Mouse (Mus musculus): ENCODE data around the gene Rab3il1. TPM values are rescaled to one million over a fixed set of nuclear protein-coding genes. Genes with fewer than 3 reads are reported as not detected.
A peak's percentile ranks its signal among the peaks of the same experiment; 100 is the strongest.

Gene Rab3il1
- polyA plus RNA-seq, 1 experiment from 2014 or later, result 38.1 TPM

- peak within 1 kb of the TSS; percentile 95 for H3K4me2 ChIP-seq (ENCODE audit: low read depth, low read length)
- H3K4me3 ChIP-seq (replicated peaks; ENCODE audit: low read length), result peak within 1 kb of the TSS; percentile 73
- peak; percentile 93 for ATAC-seq (ENCODE audit: insufficient read depth, low FRiP score)
- no peaks in the 10 kb centered on the region for H3K9me3 ChIP-seq (replicated peaks; ENCODE audit: control insufficient read depth, low read length)
- H3K27ac ChIP-seq (ENCODE audit: low read length), result peak within 1 kb of the TSS; percentile 78
- H3K36me3 ChIP-seq (ENCODE audit: control insufficient read depth, insufficient read depth, low read length), result no peaks in the 10 kb centered on the region
- under 1% methylated on average over 63 of the region's 69 CpGs for WGBS
- peaks cover 42% of the 10 kb centered on the region for H3K4me1 ChIP-seq (ENCODE audit: control insufficient read depth, insufficient read depth, low read length)
- H3K27me3 ChIP-seq (ENCODE audit: control insufficient read depth, insufficient read depth, low read length), result no peaks in the 10 kb centered on the region
- peak within 1 kb of the TSS; percentile 77 for H3K9ac ChIP-seq (ENCODE audit: low read length)
Measured at GRCm38 (mm10) chr19:10041388-10042148, 40.1 kb downstream of the Rab3il1 start, which contains the start of gene Fads3. Gene Fads3 (plus strand): TSS chr19:10041569.

GRCm38 (mm10) chr19:10042232-10042631 is 40.8 kb downstream of the Rab3il1 start:
- peaks cover 46% of the 10 kb centered on the region for H3K4me1 ChIP-seq (ENCODE audit: control insufficient read depth, insufficient read depth, low read length)
- H3K9ac ChIP-seq (ENCODE audit: low read length), result peak overlapping the region; percentile 77
- WGBS, result 32% methylated on average over 6 of the region's 6 CpGs
- peak overlapping the region; percentile 95 for H3K4me2 ChIP-seq (ENCODE audit: low read depth, low read length)
- no peaks in the 10 kb centered on the region for H3K36me3 ChIP-seq (ENCODE audit: control insufficient read depth, insufficient read depth, low read length)
- no peaks in the 10 kb centered on the region for H3K27me3 ChIP-seq (ENCODE audit: control insufficient read depth, insufficient read depth, low read length)
- H3K4me3 ChIP-seq (replicated peaks; ENCODE audit: low read length), result peak overlapping the region; percentile 73
- peak; percentile 19; the same call in 1 of the 2 replicates for ATAC-seq (ENCODE audit: insufficient read depth, low FRiP score)
- H3K27ac ChIP-seq (ENCODE audit: low read length), result peak overlapping the region; percentile 78
- no peaks in the 10 kb centered on the region for H3K9me3 ChIP-seq (replicated peaks; ENCODE audit: control insufficient read depth, low read length)

- 70% methylated on average over 4 of the region's 4 CpGs for WGBS
- H3K4me1 ChIP-seq (ENCODE audit: control insufficient read depth, insufficient read depth, low read length), result peaks cover 48% of the 10 kb centered on the region
- H3K4me2 ChIP-seq (ENCODE audit: low read depth, low read length), result peak overlapping the region; percentile 95
- H3K36me3 ChIP-seq (ENCODE audit: control insufficient read depth, insufficient read depth, low read length), result no peaks in the 10 kb centered on the region
- no peaks in the 10 kb centered on the region for H3K27me3 ChIP-seq (ENCODE audit: control insufficient read depth, insufficient read depth, low read length)
- ATAC-seq (ENCODE audit: insufficient read depth, low FRiP score), result no peak
- H3K27ac ChIP-seq (ENCODE audit: low read length), result no peak overlapping the region
- peak overlapping the region; percentile 73 for H3K4me3 ChIP-seq (replicated peaks; ENCODE audit: low read length)
- H3K9me3 ChIP-seq (replicated peaks; ENCODE audit: control insufficient read depth, low read length), result no peaks in the 10 kb centered on the region
- no peak overlapping the region for H3K9ac ChIP-seq (ENCODE audit: low read length)
Measured at GRCm38 (mm10) chr19:10042816-10043215, 41.3 kb downstream of the Rab3il1 start.

GRCm38 (mm10) chr19:10043643-10044042 is 42.2 kb downstream of the Rab3il1 start:
- no peak overlapping the region for H3K9ac ChIP-seq (ENCODE audit: low read length)
- no peaks in the 10 kb centered on the region for H3K36me3 ChIP-seq (ENCODE audit: control insufficient read depth, insufficient read depth, low read length)
- H3K27me3 ChIP-seq (ENCODE audit: control insufficient read depth, insufficient read depth, low read length), result no peaks in the 10 kb centered on the region
- no peak overlapping the region for H3K4me3 ChIP-seq (replicated peaks; ENCODE audit: low read length)
- ATAC-seq (ENCODE audit: insufficient read depth, low FRiP score), result no peak
- H3K27ac ChIP-seq (ENCODE audit: low read length), result no peak overlapping the region
- peak overlapping the region; percentile 95; the same call in 1 of the 2 replicates for H3K4me2 ChIP-seq (ENCODE audit: low read depth, low read length)
- H3K9me3 ChIP-seq (replicated peaks; ENCODE audit: control insufficient read depth, low read length), result no peaks in the 10 kb centered on the region
- peaks cover 45% of the 10 kb centered on the region for H3K4me1 ChIP-seq (ENCODE audit: control insufficient read depth, insufficient read depth, low read length)

- Histone ChIP-seq H3K27ac (ENCODE audit: low read length) (no peak overlapping the region), H3K9me3 (replicated peaks; ENCODE audit: control insufficient read depth, low read length) (no peaks in the 10 kb centered on the region), H3K4me2 (ENCODE audit: low read depth, low read length) (no peak overlapping the region), H3K9ac (ENCODE audit: low read length) (no peak overlapping the region), H3K27me3 (ENCODE audit: control insufficient read depth, insufficient read depth, low read length) (no peaks in the 10 kb centered on the region), H3K4me3 (replicated peaks; ENCODE audit: low read length) (no peak overlapping the region), H3K4me1 (ENCODE audit: control insufficient read depth, insufficient read depth, low read length) (peaks cover 41% of the 10 kb centered on the region), H3K36me3 (ENCODE audit: control insufficient read depth, insufficient read depth, low read length) (no peaks in the 10 kb centered on the region)
- WGBS, result 75% methylated on average over 2 of the region's 2 CpGs
- ATAC-seq (ENCODE audit: insufficient read depth, low FRiP score), result no peak
Measured at GRCm38 (mm10) chr19:10045707-10046106, 44.2 kb downstream of the Rab3il1 start.

GRCm38 (mm10) chr19:10046346-10046745 is 44.9 kb downstream of the Rab3il1 start:
- no peak overlapping the region for H3K27ac ChIP-seq (ENCODE audit: low read length)
- 62% methylated on average over 4 of the region's 4 CpGs for WGBS
- no peaks in the 10 kb centered on the region for H3K36me3 ChIP-seq (ENCODE audit: control insufficient read depth, insufficient read depth, low read length)
- no peaks in the 10 kb centered on the region for H3K9me3 ChIP-seq (replicated peaks; ENCODE audit: control insufficient read depth, low read length)
- H3K9ac ChIP-seq (ENCODE audit: low read length), result peak overlapping the region; percentile 51; the same call in 1 of the 2 replicates
- ATAC-seq (ENCODE audit: insufficient read depth, low FRiP score), result no peak
- H3K27me3 ChIP-seq (ENCODE audit: control insufficient read depth, insufficient read depth, low read length), result no peaks in the 10 kb centered on the region
- H3K4me2 ChIP-seq (ENCODE audit: low read depth, low read length), result no peak overlapping the region
- peaks cover 36% of the 10 kb centered on the region for H3K4me1 ChIP-seq (ENCODE audit: control insufficient read depth, insufficient read depth, low read length)
- no peak overlapping the region for H3K4me3 ChIP-seq (replicated peaks; ENCODE audit: low read length)

GRCm38 (mm10) chr19:10046983-10047382 is 45.5 kb downstream of the Rab3il1 start:
- Histone ChIP-seq H3K27me3 (ENCODE audit: control insufficient read depth, insufficient read depth, low read length) (no peaks in the 10 kb centered on the region), H3K4me3 (replicated peaks; ENCODE audit: low read length) (no peak overlapping the region), H3K4me1 (ENCODE audit: control insufficient read depth, insufficient read depth, low read length) (peaks cover 35% of the 10 kb centered on the region), H3K36me3 (ENCODE audit: control insufficient read depth, insufficient read depth, low read length) (no peaks in the 10 kb centered on the region), H3K4me2 (ENCODE audit: low read depth, low read length) (no peak overlapping the region), H3K9me3 (replicated peaks; ENCODE audit: control insufficient read depth, low read length) (no peaks in the 10 kb centered on the region), H3K9ac (ENCODE audit: low read length) (peak overlapping the region; percentile 47; the same call in 1 of the 2 replicates), H3K27ac (ENCODE audit: low read length) (no peak overlapping the region)
- no peak for ATAC-seq (ENCODE audit: insufficient read depth, low FRiP score)
- WGBS, result 33% methylated on average over 3 of the region's 3 CpGs

GRCm38 (mm10) chr19:10049533-10049932 is 48.1 kb downstream of the Rab3il1 start:
- H3K9ac ChIP-seq (ENCODE audit: low read length), result no peak overlapping the region
- no peaks in the 10 kb centered on the region for H3K9me3 ChIP-seq (replicated peaks; ENCODE audit: control insufficient read depth, low read length)
- H3K36me3 ChIP-seq (ENCODE audit: control insufficient read depth, insufficient read depth, low read length), result no peaks in the 10 kb centered on the region; the same call in 1 of the 2 replicates
- H3K4me3 ChIP-seq (replicated peaks; ENCODE audit: low read length), result no peak overlapping the region
- H3K27me3 ChIP-seq (ENCODE audit: control insufficient read depth, insufficient read depth, low read length), result no peaks in the 10 kb centered on the region
- no peak overlapping the region; the same call in 1 of the 2 replicates for H3K27ac ChIP-seq (ENCODE audit: low read length)
- no peak for ATAC-seq (ENCODE audit: insufficient read depth, low FRiP score)
- peaks cover 17% of the 10 kb centered on the region for H3K4me1 ChIP-seq (ENCODE audit: control insufficient read depth, insufficient read depth, low read length)
- H3K4me2 ChIP-seq (ENCODE audit: low read depth, low read length), result no peak overlapping the region

- peak; percentile 44; the same call in 1 of the 2 replicates for ATAC-seq (ENCODE audit: insufficient read depth, low FRiP score)
- Histone ChIP-seq H3K4me1 (ENCODE audit: control insufficient read depth, insufficient read depth, low read length) (peaks cover 17% of the 10 kb centered on the region), H3K27ac (ENCODE audit: low read length) (peak overlapping the region; percentile 59)
Measured at GRCm38 (mm10) chr19:10050438-10050837, 49.0 kb downstream of the Rab3il1 start.

More at GRCm38 (mm10) chr19:10050438-10050837, 49.0 kb downstream of the Rab3il1 start:
- 58% methylated on average over 2 of the region's 2 CpGs for WGBS
- H3K4me2 ChIP-seq (ENCODE audit: low read depth, low read length), result no peak overlapping the region
- H3K4me3 ChIP-seq (replicated peaks; ENCODE audit: low read length), result no peak overlapping the region
- no peak overlapping the region for H3K9ac ChIP-seq (ENCODE audit: low read length)
- H3K9me3 ChIP-seq (replicated peaks; ENCODE audit: control insufficient read depth, low read length), result no peaks in the 10 kb centered on the region
- no peaks in the 10 kb centered on the region for H3K27me3 ChIP-seq (ENCODE audit: control insufficient read depth, insufficient read depth, low read length)
- H3K36me3 ChIP-seq (ENCODE audit: control insufficient read depth, insufficient read depth, low read length), result no peaks in the 10 kb centered on the region; the same call in 1 of the 2 replicates

Data from stomach, embryonic 16.5 days (tissue).